Mouse (Mus musculus) lung, postnatal 14 days (tissue): Measurements from ENCODE around the gene Rps6ka2.

Source experiments
- DNase-seq: peaks from one replicate; pipeline ENCODE4 v3.0.0; 2021

The Rps6ka2 gene

GRCm38 (mm10) chr17:7222198-7222597 is 52.3 kb downstream of the Rps6ka2 start:
- no peak for DNase-seq

- DNase-seq, result no peak
Observed at GRCm38 (mm10) chr17:7228545-7228944, 58.6 kb downstream of the Rps6ka2 start.

DNA sequence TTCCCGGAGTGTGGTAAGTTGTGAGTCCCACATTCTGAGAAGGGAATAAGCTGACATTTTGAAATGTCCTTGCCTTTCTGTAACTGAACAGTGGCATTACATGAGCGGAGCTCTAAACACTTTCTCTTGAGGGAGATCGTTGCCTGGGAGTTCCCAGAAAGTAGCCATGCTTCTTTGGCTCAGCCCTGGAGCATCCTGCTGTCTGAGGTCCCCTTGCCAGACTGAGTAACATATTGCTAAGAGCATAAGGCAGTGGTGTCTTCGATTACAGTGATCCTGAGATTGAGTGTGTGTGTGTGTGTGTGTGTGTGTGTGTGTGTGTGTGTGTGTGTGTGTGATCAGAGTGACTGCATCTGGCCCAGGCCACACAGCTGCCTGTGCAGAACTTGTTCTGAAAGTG is 61.4 kb downstream of the Rps6ka2 start:
- no peak for DNase-seq

DNA sequence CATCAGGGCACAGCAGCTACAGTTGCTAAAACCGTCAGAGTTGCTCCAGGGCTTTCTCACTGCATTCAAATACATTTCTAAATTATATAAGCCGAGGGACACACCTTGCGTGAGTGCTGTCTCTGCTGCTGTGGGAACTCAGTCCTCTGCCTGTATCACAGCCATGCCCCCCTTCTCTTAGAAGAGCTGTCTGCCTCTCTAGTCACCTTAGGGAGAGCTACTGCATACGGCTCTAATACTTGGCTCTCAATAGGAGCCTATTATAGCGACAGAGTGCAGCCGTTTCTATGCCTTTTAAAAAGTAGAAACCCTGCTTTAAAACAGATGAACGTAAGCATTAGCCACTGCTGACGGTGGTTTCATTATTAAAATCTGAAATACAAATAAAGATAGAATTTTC is 61.9 kb downstream of the Rps6ka2 start:
- no peak for DNase-seq

DNA sequence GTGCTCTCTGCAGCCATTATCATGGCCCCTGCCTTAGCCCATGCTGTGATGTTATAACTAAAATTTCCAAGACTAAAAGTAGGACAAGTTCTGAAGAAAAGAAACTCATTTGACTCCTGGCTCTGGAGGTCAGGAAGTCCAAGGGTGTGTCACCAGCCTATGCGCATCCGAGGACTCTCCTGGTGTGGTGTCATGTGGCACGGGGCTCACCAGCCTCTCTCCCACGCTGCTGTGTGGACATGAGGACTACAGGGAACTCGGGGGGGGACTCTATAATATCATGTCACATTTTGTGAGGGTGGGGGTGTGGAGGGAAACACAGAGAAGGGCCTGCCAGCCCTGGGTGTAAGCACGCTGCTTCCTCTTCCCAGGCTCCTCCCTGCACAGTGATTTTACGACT is 62.5 kb downstream of the Rps6ka2 start:
- DNase-seq, result no peak

- DNase-seq, result no peak
Observed at GRCm38 (mm10) chr17:7233197-7233596, 63.3 kb downstream of the Rps6ka2 start.

DNA sequence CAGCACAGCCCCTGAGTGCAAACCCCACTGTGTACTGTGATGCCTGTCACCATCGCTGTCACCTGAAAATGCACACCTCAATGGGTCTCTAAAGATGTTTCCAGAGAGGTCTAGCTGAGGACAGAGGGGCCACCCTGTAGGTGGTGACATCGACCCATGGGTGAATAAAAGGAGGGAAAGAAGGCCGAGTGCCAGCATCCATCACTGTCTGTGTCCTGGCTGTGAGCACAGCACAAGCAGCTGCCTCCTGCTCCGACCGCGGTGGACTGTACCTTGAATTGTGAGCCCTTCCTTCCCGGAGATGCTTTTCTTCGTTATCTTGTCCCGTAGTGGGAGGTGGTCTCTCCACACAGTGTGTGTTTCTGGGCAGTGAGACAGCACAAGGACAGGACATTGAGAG is 67.8 kb downstream of the Rps6ka2 start:
- DNase-seq, result no peak

GRCm38 (mm10) chr17:7238766-7239165 is 68.9 kb downstream of the Rps6ka2 start:
- no peak for DNase-seq

GRCm38 (mm10) chr17:7240526-7240925 is 70.6 kb downstream of the Rps6ka2 start:
- no peak for DNase-seq

- DNase-seq, result no peak
Observed at GRCm38 (mm10) chr17:7245078-7245477, 75.2 kb downstream of the Rps6ka2 start.

DNA sequence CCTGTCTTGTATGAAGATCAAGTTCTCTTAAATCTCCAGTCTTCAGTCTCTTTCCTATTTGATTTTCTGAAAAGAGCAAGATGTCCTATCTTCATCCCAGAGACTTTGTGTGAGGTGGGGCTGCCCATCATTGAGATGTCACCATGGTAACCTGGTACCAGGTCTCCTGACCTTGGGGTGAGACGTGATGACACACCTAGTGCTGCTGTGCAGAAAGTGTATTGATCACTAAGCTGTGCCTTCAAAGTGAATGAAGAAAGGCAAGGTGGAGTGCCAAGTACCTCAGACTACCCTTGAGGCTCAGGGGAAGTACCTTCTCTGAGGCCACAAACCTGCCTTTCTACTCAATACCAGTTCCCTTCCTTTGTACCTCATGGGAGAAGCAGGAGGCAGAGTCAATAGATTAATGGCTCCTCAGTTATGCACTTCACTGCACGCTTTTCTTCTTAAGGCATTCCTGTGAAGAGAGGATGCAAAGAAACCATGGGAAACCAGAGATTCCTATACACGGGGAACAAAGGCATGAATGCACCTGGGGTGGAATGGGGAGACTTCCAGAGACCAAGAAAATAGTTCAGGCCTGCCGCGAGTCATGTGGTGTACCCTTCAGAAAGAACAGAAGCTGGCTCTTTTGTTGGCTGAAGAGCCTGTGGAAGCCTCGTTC is 77.1 kb downstream of the Rps6ka2 start:
- DNase-seq, result no peak

- no peak for DNase-seq
Observed at GRCm38 (mm10) chr17:7250373-7250772, 80.5 kb downstream of the Rps6ka2 start.

DNA sequence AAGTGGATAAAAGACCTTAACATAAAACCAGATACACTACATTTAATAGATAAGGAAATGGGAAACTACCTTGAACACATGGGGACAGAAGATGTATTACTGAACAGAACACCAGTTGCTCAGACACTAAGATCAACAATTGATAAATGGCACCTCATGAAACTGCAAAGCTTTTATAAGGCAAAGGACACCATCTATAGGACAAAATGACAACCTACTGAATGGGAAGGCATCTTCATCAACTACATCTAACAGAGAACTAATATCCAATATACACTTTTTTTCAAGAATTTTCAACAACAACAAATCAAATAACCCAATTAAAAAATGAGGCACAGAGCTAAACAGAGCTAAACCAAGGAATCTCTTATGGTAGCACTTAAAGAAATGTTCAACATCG is 87.3 kb downstream of the Rps6ka2 start:
- no peak for DNase-seq

GRCm38 (mm10) chr17:7258748-7259359 is 88.9 kb downstream of the Rps6ka2 start:
- DNase-seq, result no peak

- no peak for DNase-seq
Observed at GRCm38 (mm10) chr17:7260360-7260759, 90.4 kb downstream of the Rps6ka2 start.

- no peak for DNase-seq
Observed at GRCm38 (mm10) chr17:7262056-7262455, 92.1 kb downstream of the Rps6ka2 start.

DNA sequence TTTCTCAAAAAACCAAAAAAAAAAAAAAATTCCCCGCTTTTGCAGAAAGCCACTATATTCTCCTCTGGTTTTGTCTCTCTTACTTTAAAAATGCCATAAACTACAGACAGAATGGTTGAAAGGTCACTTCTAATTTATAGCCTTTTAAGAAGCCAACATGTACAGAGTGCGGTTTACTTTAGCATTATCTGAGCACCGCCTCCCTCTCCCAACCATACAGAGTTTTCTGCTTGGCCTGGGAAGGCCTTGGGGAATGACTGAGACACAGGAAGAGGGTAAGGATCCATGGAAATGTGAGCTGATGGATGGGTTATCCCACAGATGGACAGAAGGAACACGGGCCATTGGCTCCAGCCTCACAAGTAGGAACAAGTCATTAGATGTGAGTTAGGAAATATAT is 92.7 kb downstream of the Rps6ka2 start:
- DNase-seq, result no peak

DNA sequence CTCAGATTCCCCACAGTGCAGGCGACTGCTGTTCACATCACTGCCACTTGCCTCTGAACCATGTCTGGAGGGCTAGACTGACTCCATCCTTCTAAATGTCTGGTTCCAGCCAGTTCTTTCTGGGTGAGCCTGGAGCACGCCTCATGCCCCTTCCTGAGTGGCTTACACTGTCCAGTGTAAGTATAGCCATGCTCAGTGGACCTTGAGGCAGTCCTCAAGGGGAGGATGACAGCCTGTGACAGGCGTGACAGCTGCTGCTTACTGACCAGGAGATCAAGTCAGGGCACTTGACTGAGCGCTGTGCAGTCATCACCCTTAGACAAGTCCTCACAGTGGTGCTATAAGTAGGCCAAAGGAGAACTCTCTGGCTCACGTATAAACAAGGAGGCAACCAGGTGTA is 94.7 kb downstream of the Rps6ka2 start:
- DNase-seq, result no peak

DNA sequence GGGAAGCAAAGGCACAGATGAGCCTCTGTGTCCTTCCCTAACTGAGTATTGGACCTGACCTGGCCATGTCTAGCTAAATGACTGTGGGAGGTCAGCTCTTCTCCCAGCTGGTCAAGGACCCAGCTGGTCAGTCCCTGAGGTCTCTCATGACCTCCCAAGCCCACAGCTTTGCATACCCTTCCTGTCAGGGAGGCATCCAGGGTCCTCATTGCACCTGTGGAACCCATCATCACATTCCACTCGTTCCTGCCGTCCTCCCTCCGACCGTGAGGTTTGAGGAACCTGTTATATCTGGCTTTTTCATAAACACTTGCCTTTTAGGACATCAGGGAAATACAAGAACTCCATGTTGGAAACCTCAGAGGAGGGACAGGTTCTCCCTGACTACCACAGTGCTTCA is 95.4 kb downstream of the Rps6ka2 start:
- DNase-seq, result no peak

- DNase-seq, result no peak
Observed at GRCm38 (mm10) chr17:7265705-7266368, 95.9 kb downstream of the Rps6ka2 start.

DNA sequence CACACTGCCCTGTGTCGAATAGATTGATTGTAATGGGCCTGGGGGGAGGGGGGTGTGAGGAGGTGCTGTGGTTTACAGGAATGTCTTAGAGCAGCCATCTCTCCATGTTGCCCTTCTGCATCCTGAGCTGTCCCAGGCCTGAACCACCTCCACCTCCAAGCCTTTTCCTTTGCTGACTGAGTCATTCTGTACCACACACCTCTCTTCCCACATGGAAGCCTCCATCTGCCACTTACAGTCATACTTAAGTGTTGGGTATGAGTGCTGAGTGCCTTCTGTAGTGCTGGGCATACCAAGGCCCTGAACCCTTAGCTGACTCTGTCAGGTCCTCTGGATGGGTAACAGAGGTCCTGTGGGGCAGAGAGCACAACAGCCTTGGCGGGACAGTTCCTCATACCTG is 97.9 kb downstream of the Rps6ka2 start:
- DNase-seq, result no peak

DNA sequence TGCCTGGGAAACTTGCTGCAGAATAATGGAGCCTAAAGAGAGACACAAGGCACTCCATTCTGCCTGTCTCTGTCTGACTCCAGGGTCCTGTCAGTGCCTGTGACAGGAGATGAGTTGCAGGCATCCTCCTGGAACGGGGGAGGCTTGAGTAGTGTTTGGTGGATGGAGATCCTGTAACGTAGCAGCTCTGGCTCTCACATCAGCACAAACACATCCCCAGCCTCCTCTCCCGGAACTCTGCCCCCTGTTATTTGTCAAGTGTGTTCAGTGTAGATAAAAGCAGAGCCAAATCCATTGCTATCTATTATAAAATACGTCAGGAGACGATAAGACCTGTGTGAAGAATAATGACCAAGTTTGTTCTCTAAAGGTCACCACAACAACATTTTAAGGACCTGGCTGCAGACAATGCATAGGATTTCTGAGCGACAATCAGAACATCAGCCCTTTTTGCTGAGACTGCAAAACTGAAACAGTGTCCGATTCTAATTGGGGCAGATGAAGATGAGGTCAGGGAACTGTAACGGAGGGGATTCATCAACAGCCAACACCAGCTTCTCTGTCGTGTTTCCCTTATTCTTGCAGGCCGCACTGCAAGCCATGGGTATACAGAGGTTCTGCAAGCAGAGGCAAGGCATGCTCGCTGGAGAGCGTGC is 99.4 kb downstream of the Rps6ka2 start:
- no peak for DNase-seq

GRCm38 (mm10) chr17:7270506-7270905 is 100.6 kb downstream of the Rps6ka2 start:
- DNase-seq, result no peak
